Mouse (Mus musculus) T-helper 2 cell (primary cell): ENCODE data around the gene Wdr49.

ENCODE experiments used
- in situ Hi-C: fragments of 300-600 bp; cut with MboI, MseI; formaldehyde crosslinking; loops from one replicate; pipeline ENCODE4 v1.15.1; 2025; ENCODE audit warnings: high pct_unique_total_duplicates

Gene Wdr49

DNA sequence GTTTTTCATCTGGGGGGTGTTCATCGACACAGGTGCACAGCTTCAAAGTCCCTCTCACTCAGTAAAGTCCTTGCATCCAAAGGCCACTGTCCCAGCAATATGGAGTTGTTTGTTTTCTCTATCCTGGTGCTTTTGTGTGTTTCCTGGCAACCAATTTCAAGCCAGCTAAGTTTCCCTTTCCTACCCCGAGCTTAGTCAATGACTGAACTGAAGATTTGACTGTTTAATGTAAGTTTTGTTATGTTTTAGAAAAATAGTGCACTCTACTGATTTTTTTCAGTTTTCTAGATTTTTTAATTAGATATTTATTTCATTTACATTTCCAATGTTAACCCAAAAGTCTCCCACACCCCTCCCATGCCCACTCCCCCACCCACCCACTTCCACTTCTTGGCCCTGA, at the start of gene Wdr49:
Wdr49 (minus strand) TSS at position 101 of the 400 bp plus-strand sequence.
- in situ Hi-C loops, result no loop called here

DNA sequence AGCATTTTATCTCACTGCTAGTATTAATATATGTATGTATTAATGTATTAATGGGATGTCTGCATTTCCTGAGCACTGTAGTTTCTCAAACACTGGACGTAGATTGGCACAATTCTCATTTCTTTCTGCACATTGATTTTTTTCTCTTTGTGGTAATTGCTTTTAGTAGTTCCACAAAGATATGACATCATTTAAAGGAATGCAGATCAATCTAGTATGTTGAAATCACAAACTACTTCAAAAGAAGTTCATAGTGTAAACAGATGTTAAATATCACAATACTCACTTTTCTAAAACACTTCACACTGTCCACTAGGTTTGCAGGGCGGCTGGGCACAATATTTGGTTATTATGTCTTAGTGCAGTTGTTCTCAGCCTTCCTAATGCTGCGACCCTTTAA, 49.1 kb upstream of the Wdr49 start:
- in situ Hi-C loops, result no loop called here

DNA sequence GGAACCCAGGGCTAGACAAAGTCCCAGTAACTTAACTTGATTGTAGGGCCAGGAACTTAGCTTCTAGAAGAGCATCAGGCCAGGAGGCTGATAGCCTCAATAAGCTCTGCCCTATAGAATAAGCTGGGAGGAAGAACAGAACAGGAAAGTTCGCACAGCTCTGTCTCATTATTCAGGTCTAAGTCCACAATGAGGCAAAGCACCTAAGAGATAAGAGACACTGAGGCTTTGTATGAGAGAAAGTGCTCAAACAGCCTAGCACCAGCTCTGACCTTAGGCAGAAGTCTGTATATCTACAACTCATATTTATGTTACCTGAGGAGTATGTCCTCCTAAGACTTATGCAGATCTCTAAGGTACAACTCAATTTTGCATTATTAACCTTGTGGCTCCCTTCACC, 40.6 kb upstream of the Wdr49 start:
- in situ Hi-C loops, result no loop called here

DNA sequence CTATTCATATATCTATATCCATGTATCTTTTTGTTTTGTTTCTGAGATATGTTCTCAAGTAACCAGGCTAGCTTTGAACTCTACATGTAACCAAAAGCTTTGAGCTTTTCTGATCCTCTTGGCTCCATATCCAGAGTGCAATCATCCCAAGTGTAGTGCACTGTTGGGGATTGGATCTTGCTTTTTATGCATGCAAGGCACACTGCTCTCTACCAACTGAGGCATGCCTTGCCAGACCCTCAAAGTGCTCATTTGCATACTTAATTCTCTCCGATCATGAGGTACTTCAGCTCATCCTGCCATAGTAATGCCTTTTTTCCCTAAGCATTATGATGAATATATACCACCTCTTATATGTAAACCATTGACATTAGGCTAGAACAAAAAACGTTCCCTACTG, 39.4 kb upstream of the Wdr49 start:
- in situ Hi-C loops, result no loop called here

DNA sequence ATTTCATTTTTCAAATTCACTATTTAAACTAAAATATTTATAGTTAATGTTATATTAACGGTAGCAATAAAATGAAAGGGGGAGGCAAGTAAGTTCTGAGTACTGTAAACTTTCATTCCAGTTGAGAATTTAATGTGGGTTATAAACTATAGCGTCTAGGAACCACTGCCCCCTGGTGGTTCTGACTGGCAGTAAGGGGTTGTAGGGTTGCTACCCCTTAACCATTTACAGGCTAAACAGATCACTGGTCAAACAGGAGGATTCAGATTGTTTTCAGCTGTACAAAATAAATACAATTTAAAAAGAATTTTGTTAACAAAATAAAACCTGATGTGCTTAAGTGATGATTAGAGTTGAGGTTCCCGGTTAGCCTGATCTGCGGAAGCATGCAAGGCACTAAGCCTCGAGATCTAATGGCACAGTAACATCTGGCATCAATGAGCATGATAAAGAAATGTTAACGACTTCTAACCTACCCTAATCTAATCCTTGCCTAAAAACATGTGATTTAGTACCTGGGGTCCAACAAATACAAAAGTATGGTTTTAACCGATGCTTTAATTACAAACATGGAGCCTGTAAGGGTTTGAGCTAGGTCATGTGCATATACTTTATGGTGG, 35.8 kb upstream of the Wdr49 start:
- in situ Hi-C loops, result loop anchor here (10.0 kb wide), 1 partner anchor 303 kb away; no protein-coding TSS in a partner anchor

DNA sequence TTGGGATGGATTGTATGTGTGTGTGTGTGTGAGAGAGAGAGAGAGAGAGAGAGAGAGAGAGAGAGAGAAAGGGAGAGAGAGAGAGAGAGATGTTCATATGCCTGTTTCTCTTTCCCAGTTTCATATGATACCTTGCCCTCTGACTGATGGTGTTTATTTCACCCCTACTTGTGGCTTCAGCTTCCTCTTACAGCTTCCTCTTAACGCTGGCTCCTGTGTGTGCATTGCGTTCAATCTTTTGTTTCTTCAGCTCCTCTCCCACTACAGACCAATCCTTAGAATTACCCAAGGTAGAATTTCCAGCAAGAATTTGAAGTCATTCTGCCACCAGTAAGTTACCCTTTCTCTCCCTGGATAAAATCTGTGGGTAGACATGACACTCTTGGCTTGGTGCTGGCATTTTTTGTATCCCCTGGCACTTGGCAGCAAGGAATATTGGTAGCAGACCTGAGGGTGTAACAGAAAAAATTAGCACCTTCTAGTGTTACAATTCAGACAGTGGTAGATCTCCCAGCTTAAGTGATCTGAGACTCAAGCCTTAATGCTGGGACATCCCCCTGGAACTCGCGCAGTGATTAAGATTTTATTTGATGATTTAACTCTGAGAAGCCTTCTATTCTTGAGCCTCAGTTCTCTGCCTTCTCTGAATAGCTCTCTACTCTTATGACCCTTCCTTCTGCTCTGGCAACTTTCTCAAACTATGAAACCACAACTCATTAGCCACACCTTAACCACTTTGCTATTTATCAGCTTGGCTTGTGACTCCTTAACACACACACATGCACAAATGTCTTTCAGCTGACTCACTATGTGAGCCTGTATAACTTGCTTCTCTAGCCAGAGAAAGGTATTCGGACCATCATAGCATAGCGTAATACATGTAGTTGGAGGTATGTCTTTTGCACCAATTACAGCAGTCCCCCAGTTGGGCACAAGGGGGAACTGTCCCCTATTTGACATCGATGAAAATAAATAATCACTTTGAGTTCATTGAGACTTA, 17.3 kb upstream of the Wdr49 start:
- in situ Hi-C loops, result no loop called here

DNA sequence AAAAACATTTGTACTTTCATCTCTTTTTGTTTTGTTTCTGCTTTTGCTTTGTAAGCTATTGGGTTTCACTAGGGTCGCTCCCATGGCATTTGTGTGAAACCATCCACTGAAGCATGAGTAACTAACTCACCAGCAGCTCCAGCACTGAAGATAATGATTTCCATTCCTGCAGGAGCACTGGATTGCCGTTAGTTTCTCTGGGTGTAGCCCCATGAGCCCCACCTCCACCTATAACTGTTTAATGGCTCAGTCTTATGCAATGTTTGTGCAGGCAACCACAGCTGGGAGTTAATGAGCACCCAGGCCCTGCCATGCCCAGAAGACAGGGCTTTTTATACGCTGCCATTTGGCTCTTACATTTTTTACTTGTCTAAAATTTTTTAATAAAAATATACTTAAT, 11.0 kb upstream of the Wdr49 start:
- in situ Hi-C loops, result no loop called here

DNA sequence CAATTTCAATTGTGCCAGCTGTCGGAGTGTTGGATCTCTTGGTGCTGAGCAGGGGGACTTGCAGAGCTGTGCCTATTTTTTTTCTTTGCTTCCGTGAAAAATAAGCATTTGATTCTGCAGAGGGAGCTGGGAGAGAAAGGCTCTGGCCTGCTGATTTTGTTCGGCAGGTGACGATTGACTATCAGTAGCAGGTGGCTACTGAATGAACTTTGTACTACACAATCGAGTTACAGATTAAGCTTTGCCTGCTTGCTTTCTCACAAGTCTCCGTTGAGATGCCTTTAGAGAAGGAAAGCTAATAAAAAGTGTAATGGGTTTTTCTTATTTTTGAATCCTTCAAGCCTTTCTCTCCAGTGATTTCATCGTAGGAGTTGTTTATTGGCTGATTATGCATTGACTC, 6.8 kb downstream of the Wdr49 start:
- in situ Hi-C loops, result no loop called here

DNA sequence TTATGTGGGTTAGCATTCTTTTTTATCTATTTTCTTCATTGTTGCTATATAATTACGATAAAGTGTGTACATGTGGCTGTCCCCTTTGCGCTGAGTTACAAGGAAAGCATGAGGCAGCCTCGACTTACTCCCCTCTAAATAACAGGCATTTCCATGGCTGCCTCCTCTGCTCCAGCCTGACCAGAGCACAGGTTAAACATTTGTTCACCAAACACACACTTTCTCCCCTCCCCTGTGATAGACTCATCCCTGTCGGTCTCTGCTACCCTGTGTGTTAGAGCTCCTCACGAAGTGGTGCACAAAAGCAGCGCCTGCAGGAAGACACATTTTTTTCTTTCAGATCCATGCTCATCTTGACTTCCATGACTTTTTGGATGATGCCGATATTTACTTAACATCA, 7.3 kb downstream of the Wdr49 start:
- in situ Hi-C loops, result no loop called here

DNA sequence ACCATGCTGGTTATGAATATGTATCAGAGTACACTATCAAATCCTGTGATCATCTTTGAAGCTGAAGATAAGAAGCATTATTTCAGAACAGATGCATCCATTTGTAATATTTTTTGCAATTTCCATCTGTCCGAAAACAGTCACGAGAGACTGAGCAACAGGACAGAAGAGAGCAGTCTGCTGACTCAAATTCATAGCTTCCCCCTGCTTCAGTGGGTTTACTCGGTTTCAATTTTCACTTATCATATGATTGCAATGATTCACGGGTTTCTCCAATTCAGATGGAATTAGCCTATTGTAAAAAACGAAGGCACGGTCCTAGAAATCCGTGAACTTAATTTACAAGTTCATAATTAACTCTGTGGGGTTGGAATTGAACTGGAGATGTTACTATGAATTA, 13.8 kb downstream of the Wdr49 start:
- in situ Hi-C loops, result no loop called here

DNA sequence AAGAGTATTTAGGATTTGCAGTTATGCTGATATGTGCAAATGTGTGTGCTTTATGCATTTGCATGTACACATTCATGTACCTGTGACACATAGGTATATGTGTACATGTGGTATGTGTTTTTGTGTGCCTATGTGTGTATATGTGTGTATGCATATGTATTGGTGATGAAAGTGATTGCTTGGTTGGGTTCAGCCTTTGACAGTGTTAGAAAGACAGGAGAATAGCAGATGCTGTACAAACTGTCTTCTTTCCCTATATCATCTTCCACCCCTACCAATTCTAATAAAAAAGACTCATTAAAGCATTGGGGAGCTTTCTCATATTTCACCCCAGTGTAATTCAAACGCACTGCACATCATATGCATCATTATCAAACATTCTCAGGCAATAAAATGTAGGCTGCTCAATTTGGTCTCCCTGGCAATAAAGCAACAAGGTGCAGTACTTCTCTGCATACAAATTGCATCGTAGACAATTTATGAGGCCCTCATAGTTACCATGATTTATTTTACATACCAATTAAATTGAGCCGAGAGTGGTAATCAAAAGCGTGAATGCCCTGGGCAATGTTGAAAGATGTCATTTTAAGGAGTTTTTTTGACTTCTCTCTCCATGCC, 51.3 kb downstream of the Wdr49 start:
- in situ Hi-C loops, result no loop called here

DNA sequence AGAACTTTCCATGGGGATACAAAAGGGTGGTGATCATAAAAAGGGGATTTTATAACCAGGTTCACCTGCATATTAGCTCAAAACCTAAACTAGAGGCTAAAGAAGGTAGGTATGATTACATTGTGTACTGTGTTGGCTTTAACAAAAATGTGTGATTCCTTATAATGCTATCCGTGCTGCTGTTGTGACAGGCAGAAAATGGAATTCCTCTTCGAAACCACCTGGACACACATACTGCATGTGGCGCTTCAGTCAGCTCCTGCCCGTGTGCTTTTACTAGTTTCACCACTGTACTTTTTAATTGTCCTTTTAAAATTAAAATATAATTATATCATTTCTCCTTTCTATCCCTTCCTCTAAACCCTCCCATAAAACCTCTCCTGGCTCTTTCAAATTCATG, 86.0 kb downstream of the Wdr49 start:
- in situ Hi-C loops, result no loop called here

DNA sequence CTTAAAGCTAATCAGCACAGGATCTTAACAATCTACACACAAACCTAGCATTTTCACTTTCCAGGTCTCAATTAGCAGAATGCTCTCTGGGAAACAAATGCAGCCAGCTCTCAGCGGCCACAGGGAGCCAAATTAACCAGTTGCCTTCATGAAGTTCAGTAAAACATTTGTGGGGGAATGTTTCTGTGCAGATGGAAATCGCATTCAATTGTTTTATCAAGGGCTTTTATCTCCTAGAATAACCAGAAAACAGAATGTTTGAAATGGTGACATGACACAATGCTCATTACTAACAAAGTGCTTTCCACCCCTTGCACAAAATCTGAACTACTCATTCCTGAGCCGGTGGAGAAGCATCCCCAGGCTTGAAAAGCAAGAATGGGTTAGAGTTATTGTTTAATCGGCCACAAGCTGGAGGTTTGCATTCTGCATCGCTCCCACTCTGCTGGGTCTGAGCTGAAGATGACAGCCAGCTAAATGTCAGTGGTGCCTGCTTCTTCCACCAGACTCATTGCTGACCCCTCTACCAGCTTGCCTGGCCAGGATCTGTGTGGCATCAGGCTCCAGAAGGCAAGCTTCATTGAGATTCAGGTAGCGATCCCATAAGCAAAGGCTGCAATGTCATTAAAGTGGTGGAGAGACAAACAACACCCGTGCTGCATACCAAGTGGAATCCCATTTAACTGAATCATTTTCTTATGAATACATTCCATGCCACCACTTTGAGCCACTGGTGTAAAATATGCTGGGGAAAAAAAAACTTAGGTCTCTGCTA, 86.6 kb downstream of the Wdr49 start:
- in situ Hi-C loops, result no loop called here

DNA sequence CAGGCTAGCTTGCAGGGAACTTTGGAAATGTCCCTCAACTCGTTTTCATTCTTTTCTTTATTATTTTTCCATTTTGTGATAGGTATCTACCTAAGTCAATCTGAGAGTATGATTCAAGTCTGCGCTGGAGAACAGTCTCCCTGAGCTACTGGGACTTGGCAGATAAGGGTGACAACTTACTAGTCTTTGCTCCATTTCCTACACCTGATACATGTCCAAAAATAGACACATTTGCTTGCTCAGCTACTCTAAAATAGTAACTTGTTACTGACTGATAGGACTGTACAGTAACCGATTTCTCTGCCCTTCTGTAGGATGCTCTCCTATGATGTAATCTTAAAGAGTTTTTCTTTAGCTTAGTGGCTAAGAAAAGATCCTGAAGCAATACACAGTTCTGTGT, 87.5 kb downstream of the Wdr49 start:
- in situ Hi-C loops, result no loop called here

DNA sequence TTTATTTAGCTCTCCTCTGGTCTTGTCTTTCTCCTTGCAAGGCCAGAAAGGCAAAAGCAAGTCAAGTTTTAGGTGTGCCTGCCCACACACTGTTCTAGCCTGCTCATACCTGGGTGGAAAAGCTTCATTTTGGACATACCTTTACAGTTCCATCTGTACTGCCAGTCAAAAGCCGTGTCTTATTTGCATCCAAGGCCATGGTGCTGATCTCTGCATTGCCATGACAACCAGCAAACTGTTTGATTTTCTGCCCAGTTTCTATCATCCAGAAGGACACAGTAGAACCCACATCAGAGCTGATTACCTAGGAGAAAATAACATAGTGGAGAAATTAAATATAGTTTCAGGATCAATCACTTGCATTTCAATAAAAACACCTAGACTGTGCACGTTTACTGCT, 100.2 kb downstream of the Wdr49 start:
- in situ Hi-C loops, result loop anchor here (10.0 kb wide), 1 partner anchor 733 kb away; no protein-coding TSS in a partner anchor

DNA sequence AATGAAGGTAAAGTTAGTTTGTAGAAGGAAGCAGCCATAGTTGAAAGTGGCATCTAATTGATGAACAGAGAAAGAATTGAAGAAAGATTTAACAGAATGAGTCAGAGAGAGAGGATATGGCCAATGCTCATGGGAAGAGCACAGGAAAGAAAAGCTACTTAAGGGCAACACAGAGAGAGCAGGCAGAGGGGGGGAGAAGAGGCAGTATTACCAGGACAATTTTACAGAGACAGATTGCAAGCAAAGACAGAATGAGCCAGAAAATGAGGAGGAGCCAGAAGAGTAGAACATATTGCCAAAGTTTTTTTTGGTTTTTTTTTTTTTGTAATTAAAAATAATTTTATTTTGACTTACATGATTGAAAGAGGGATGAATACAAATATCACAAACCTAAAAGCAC, 128.0 kb downstream of the Wdr49 start:
- in situ Hi-C loops, result no loop called here

DNA sequence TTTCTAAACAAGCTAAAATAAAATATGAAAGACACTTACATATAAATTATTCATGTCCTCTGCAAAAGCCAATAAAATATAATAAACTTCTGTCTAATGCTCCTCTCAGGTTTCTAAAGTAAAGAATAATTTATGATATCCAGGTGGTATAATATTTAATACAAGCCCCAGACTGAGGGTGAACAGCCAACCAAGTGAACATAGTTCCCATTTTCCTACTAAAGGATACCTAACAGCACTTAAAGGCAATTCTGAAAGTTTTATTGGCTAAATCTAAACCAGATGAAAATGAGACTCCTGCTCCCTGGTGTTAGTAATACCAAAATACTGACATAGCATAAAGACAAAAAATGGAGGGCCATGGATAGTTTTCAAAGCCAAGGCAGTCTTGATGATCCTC, 144.8 kb downstream of the Wdr49 start:
- in situ Hi-C loops, result no loop called here

DNA sequence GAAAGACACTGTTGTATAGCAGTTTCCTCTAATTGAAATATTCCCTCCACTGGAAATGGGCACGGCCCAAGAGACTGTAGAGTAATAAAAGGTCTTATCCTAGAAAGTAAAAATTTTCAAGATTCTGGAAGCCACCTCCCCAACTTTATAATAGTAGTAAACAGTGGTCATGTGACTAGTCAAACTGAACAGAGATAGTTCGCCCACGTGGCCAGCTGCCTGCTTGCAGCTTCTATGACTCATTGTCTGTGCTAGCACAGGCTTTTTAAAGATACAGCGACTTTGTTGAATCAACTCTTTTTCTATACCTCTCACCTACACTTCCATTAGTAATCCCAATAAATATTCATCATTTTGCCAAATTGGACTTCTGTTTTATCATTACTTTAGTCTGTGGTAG, 161.0 kb downstream of the Wdr49 start:
- in situ Hi-C loops, result no loop called here

DNA sequence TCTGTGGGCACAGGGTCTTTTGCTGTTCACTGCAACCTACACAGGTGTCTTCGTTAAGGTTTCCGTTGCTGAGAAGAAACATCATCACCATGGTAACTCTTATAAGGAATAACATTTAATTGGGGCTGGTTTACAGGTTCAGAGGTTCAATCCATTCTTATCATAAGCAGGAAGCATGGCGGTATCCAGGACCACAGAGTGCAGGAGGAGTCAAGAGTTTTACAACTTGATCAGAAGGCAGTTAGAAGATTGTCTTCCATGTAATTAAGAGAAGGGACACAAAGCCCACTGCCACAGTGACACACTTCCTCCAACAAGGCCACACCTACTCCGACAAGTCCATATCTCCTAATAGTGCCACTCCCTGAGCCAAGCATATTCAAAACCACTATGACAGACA, 173.1 kb downstream of the Wdr49 start:
- in situ Hi-C loops, result no loop called here

DNA sequence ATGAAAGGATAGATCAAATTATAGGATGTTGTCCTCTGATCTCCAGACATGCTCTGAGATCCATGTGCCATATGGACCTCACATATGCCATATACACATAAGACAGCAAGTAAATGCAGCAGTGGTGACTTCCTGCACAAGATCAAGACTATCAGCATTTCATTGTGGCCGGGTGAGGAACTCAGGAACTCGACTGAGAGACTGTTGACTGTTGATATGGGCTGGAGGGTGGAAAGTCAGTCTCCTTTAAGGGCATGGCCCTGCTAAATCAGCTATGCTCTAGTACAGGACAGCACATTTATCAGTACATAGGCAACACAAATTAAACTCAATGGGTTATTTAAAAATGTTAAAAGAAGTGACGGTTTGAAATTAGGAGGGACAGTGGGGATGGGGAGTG, 173.7 kb downstream of the Wdr49 start:
- in situ Hi-C loops, result no loop called here

DNA sequence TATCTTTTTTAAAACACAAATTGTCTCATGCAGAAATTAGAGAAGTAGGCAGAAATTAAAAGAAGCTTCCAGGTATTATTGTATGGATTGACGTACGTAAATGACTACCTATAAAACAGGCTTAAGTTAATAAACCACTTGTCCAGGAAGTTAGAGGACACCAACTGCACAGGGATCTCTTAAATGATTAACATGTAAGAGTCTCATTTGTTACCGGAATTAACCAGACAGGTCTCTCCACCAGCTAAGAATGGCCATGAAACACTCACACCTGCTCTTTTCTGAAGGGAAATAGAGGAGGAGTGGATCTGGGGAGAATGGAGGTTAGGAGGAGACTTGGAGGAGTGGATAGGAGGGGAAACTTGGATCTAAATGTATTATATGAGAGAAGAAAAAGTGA, 176.4 kb downstream of the Wdr49 start:
- in situ Hi-C loops, result no loop called here

DNA sequence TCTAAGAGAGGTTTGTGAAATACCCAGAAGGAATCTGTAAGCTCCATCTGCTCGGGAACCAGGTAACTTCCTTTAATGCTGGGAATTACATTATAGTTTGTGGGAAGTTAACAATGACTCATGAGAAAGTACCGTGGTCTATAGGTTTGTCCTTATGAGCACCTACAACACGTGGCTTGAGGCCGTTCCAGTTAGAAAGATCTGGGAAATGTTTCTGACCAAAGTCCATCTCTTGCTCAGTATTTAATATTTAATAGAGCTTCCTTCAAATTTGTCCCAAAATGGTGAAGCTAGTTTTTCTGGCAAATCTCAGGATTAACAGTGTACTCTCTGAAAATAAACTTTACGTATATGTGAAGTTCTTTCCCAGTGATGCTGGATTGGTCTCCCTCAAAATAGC, 177.3 kb downstream of the Wdr49 start:
- in situ Hi-C loops, result no loop called here
